Mouse (Mus musculus) cortical plate, adult 2 months (tissue): ENCODE data around the gene Taf15.

ENCODE experiments used
- CTCF ChIP-seq: fragments of 200-500 bp; IDR thresholded peaks from 2 replicates; pipeline ENCODE4 v1.5.1; 2011; ENCODE audit warnings: mild to moderate bottlenecking, control low read depth, low read length; ENCODE audit not compliant: insufficient read depth; ENCODE audit errors: extremely low read depth
- POLR2A ChIP-seq: fragments of 200-500 bp; IDR thresholded peaks from 2 replicates; pipeline ENCODE4 v1.6.1; 2011; ENCODE audit warnings: mild to moderate bottlenecking, low read length, control low read depth; ENCODE audit not compliant: insufficient read depth; ENCODE audit errors: extremely low read depth

- TF ChIP-seq POLR2A (no peak), CTCF (no peak)
Measured at GRCm38 (mm10) chr11:83533192-83533591, 60.3 kb downstream of the Taf15 start.
